Mouse (Mus musculus) spleen, postnatal 4 days (tissue): ENCODE results near the gene 4930590J08Rik.

ENCODE experiments used
- DNase-seq, 2 experiments: peaks; one replicate each; pipeline ENCODE4 v3.0.0; 2022; ENCODE audit warnings: low spot score in 2 of 2

4930590J08Rik gene

DNA sequence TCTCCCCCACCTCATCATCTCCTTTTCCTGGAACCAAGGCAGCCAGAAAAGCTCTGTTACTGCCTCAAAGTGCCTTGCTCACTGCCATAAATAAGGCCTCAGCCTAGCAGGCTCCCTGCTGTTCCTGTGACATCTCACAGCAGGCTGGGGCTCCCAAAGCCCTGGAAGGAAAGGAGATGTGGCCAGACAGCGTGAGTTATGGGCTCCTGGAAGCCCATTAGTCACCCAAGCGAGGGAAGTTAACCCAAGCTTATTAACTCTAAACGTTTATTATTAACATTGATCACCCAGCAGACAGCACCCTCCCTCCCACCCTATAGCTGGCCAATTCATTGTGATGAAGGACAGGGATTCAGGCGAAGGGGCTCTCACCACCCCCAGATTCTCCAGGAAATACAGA is 60.8 kb downstream of the 4930590J08Rik start:
- no peak for DNase-seq

- DNase-seq, result no peak
Measured at GRCm38 (mm10) chr6:91965060-91965459, 62.5 kb downstream of the 4930590J08Rik start.

- no peak for DNase-seq
Measured at GRCm38 (mm10) chr6:91966006-91966405, 63.4 kb downstream of the 4930590J08Rik start.

- DNase-seq, result peak in 1 of 2 experiments; percentile 20
Measured at GRCm38 (mm10) chr6:91972201-91972646, 69.6 kb downstream of the 4930590J08Rik start.

GRCm38 (mm10) chr6:91973972-91974371 is 71.4 kb downstream of the 4930590J08Rik start:
- no peak for DNase-seq

DNA sequence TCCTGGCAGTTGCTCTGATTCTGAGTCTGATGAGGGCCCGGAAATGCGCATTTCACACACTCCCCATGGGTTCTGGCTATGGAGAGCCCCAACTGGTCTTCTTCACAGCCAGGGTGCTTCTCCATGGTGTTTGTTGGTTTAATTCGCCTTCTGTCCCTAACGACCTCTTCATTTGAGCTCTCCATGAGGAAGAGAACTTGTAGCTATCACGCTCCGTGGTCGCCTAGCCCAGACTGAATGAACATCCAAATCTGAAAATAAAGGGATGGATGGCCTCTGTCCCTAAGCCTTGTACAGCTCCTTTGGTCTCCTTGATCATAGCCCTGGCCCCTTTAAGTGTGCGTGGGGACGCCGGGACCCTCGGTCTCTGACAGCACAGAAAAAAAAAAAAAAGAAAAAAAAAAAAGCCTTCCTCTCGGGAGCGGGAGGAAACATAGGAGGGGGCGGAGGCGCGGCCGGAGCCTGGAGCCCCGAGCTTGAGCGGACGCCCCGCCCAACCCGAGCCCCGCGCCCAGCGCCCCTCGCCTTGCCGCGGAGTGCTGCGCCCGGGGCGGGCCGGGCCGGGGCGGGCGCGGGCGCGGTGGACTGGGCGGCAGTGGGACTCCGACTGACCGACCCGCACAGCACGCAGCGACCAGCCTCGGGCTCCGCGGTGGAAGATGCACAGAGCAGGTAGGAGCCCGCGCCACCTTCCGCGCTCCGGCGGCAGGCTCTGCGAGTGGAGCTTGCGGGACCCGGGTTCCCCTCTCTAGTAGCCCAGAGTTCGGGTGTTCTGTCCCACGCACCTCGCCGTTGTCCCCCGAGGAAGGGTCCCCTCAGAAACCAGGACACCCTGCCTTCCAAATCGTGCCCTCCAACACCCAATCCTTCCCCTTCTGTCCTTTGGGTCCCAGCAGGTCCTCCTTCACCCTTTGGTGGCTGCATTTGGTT is 76.0 kb downstream of the 4930590J08Rik start, which contains the start of gene Fgd5:
Gene Fgd5, plus strand, starts transcription at position 508 of the 930 bp plus-strand sequence.
- DNase-seq, result no peak

DNA sequence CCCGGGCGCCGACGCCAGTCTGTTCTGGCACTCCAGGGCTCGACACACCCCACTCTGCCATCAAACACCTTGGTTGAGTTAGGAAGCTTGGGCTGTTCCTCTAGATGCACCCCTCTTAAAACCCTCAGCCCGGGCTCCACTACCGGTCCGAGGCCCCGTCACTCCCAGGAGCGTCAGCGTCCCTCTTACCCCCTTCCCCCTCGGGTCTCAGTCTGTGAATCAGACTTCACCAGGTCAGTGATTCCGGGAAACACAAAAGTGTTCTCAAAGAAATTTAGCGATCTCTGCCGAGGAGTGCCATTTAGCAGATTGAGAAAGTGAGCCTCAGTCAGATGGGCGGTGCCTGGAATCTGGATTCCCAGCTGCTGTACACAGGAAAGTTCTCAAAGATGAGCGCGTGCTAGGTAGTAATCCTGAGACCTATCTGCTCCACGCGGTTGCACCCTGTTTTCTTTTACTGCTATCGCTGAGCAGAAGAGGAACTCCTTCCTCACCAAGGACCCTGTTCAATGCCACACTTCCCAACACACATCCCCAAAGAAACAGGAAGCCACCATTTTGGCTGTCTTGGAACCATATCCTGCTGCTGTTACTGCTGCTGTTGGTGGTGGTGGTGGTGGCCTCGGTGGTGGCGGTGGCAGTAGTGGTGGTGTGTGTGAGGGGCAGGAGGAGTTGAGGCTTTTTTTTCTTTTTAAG is 76.8 kb downstream of the 4930590J08Rik start:
- DNase-seq, result no peak

GRCm38 (mm10) chr6:91980011-91980410 is 77.4 kb downstream of the 4930590J08Rik start:
- DNase-seq, result no peak

GRCm38 (mm10) chr6:91990101-91990500 is 87.5 kb downstream of the 4930590J08Rik start:
- DNase-seq, result no peak

DNA sequence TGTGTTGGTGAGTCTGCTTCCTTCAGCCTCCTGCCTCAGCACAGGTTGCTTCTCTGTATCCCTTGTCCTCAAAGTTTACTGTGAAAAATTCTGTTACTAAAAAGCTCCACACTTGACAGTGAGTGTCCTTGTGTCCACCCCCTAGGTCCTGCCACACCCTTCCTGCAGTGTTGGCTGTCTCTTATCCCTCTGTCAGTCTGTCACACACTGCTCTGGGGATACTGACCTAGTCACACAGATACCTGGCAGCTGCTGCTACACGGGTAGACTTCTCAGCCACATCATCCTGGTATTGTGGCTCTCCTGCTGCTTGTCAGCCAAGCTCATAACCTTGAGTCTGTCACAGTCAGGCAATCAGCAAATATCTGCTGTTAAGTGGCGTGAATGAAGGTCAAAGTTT is 90.2 kb downstream of the 4930590J08Rik start:
- no peak for DNase-seq

- DNase-seq, result no peak
Measured at GRCm38 (mm10) chr6:91993795-91994505, 91.3 kb downstream of the 4930590J08Rik start.

GRCm38 (mm10) chr6:91996072-91996471 is 93.5 kb downstream of the 4930590J08Rik start:
- no peak for DNase-seq
